Mouse (Mus musculus): ENCODE results near the gene Akt3.

The Akt3 gene

DNA sequence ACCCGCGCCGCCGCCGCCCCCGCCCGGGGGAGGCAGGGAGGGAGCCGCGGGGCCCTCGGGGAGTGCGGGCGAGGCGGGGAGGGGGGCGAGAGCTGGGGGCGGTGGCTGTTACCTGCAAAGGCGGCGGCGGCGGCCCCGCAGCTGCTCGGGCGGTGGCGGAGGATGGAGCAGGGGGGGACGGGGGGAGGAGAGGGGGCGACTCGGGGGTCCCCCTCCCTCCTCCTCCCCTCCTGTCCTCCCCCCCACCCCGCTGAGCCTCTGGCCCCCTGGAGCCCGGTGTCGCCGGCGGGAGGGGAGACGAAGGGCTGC, at the start of gene Akt3:
TSS of gene Akt3 (minus strand) at position 170 of the 309 bp plus-strand sequence.
- no peak for DNase-seq (ENCODE audit: low spot score)

DNA sequence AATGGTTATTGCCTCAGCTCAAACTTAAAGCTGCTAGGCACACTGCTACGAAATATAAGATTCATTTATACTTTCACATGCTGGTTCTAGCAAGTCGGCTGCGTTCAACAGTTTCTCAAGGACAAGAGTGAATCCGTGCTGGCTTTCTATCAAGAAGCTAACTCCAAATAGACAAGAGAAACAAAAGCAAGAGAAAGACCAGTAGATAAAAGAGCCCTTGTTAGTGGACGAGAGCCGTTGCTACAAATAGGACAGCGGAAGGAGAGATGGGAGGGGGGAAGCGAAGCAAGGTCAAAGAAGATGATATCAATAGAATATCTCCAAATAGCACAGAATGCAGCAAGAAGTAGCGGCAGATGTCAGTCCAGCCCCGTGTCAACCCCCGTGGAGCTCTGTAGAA, 49.5 kb upstream of the Akt3 start:
- DNase-seq (ENCODE audit: low spot score): no peak

DNA sequence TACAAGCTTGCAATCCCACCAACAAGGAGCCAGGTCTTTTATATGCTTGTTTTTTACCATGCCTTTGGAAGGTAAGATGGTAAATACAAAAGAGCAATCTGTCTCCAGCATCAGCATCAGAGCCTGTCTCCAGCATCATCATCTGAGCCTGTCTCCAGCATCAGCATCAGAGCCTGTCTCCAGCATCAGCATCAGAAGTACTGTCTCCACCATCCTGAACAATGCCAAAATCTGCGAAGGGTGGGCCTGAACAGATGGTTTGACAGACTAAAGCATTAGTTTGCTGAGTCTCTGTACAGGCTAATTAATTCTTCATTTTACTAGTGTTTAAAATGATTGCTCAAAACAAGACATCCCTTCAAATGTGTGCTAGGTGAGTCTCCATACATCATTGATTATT, 40.2 kb upstream of the Akt3 start:
- DNase-seq (ENCODE audit: low spot score): no peak

DNA sequence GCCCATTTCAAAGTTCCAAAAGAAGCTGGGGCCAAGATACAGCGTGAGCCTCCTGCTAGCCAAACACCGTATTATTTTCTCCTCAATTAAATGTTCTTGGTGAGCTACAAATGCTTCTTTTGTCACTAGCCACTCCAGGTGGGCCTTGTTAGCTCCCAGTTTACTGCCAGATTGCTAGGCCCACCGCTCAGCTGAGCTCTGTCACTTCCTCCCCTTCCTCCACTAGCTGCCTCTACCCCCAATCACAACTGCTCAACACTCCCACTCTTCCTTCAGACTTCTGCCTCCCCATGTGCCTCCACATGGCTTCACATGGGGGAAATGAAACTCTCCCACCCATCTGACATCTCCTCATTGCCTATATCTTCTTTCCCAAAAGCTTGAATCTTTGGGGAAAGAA, 28.8 kb upstream of the Akt3 start:
- DNase-seq (ENCODE audit: low spot score): no peak

DNA sequence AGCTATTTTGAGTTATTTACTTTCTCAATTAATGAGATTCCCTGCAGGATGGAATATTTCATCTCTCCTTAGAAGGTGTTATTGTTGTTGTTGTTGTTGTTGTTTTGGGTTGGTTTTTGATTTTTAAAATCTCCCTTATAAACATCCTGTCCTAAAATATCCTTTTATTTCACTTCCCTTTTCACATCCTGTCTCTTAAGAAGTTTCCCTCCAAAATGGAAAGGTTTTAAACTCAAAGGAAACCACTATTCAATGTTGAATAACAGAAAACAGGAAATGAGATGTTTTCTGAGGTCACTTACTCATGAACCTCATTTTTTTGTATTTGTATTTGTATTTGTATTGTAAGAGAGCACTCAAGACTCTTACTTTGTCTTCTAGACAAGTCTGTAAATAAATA, 23.9 kb upstream of the Akt3 start:
- DNase-seq (ENCODE audit: low spot score): no peak

DNA sequence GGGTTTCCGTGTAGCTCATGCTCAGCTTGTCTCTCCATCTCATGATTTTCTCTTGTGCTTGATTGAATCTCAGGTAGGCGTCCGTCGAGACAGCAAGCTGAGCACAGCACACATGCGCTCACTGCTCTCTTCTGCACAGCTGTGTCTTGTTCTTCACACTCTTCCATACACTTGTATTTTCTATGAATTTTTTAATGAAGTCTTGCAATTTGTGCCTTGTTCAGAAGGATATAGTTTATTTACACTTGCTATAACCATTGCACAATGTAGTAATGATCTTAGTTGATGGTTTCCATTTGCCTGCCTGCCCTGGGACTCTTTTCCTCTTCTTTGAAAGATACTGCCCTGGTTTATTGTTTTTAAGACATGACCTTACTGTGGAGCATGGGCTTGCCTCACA, 19.4 kb upstream of the Akt3 start:
- no peak for DNase-seq (ENCODE audit: low spot score)

DNA sequence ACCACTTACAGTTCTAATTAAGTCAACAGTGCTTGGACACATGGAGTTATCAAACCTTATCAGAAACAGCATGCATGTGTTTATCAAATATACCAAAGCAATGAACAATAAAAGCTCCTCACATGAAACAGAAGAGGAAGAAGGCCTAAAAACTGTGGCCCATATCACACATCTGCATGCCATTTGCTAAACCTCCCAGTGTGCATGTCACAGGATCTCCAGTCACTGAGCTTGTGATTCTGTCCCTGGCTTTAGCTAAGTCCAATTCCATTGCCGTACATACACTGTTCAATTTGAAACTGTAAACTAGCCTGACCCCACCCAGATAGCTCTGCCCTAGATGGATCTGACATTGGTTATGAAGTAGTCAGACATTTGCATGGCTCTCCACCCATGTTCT, 9.6 kb upstream of the Akt3 start:
- no peak for DNase-seq (ENCODE audit: low spot score)

DNA sequence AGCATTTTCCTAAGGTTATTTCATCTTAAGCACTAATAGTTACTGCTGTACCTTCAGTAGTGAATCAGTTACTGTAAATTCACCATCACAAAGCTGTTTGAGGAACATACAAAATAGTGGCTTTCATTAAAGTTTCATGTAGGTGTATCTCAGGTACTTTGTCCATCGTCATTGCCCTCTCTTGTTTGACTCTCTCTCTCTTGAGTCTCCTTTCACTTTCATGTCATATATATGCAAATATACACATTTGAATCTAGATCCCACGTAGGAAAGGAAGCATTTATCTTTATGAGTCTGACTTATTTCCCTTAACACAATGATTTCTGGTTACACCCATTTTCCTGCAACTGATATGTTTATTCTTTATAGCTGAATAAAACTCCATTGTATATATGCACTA, 4.9 kb upstream of the Akt3 start:
- no peak for DNase-seq (ENCODE audit: low spot score)

DNA sequence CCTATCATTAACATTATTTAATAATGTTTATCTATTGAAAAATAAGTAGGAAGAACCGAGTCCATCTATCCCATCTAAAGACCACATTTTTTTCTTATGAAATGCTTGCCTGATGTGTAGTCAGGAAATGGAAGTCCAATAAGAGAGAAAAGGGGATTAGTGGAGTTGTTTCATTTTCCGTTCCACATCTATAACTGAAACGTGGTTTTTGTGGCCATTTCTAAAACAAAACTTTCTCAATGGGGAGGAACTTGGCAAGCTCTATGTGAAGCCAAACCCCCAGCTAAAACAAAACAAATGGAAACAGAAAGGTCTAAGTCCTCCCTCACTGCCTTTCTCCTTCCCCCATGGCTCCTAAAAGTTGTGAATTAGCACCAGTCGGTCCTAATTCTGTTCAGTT, 2.8 kb upstream of the Akt3 start:
- no peak for DNase-seq (ENCODE audit: low spot score)

DNA sequence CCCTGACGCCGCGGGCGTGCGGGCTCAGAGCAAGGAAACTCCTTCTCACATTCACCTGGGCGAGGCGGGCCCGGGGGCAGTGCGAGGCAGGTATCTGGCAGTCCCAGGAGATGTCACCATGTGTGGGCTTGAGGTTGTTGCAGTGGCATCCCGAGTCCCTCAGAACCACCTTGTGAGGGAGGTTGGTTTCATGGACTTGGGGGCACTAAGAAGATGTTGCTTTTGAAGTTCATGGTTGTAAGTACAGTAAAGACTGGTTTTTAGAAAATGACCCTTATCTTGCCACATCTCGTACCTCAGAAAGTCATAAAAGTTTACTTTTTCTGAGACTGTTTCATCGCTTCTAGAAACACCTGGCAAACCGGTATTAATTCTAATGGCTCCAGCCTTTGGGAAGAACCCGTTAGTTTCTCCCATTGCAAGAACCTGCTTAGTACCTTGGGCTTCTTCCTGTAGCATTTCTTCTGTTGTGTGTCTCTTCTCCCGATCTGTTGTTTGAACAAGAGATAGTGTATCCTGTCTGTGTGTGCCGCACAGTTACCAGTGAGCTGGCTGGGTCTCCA, 1.1 kb upstream of the Akt3 start:
- no peak for DNase-seq (ENCODE audit: low spot score)

DNA sequence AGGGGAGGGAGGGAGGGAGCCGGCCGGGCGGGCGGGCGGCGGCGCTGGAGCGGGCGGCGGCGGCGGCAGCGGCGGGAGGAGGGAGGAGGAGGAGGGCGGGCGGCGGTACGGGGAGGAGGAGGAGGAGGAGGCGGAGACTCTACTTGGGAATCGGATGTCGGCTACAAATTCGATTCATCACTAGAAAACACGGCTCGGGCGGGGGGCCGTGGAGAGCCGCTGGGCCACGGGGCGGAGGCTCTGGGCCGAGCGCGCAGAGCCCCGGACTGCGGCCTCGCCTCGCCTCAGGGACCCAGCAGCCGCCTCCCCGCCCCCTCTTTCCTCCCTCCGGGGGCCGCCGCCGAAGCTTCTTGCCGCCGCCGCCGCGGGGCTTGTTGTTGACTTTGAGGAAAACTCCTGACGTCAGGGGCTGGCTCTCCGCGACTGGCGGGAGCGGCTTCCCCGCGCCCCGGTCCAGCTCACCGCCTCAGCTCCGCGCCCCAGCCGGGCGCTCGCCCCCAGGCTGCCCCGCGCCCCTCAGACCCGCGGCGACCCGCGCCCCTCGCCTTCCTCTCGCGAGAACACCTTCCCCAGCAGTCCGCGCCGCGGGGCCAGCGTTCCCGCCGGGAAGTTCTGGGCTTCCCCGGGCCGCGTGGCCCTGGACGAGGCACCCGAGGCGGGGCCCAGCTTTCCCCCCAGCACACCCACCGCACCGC, 487 bp upstream of the Akt3 start:
- DNase-seq (ENCODE audit: low spot score): peak; percentile 87

DNA sequence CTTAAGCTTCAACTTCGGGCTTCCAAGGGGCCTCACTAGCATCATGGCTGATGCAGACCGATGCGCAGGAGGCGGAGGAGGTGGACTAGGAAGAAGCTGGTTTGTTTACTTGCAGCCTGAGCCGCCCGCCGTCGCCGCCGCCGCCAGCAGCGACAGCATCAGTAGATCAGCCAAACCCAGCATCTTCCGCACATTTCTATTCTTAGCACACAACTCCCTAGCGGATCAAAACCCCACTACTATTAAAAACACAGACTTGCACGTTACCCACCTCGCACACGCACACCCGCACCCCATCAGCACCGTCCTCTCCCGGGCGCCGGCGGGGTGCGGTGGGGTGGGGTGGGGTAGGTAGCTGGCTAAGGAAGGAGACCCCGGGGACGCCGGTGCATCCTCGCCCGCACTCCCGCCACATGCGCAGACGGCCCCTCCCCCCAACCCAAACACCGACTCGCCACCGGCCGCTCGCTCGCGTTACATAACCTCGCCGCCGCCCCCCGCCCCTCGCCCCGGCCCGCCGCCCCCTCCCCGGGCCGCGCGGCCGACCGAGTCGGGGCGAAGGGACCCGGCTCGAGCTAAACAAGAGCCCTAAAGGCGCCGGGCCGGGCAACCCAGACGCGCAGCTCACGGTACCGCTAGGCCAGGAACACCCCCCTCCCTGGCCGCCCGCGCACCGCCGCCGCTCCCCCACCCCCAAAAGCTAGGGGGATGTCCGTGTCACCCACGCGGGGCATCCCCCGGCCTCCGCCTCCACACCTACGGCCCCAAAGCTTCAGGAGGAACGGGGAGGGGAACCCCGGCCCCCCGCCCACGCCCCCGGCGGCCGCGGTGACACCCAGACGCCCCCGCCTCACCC, 597 bp downstream of the Akt3 start:
- DNase-seq (ENCODE audit: low spot score): peak; percentile 63

DNA sequence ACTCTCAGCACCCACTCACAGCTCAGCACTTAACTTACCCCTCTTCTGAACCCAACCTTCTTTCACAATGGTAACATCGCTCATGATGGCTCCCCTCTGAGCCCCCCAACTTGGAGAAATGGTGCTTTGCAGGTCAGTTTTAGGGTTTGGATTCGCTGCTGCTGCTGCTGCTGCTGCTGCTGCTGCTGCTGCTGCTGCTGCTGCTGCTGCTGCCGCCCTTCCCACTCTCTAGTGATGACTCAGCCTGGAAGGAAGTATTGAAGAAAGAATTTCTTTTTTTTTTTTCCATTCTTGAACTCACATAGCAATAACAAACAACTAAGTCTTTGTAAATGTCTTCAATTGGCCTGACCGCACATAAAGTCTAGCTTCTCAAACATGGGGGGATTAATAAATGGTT, 9.4 kb downstream of the Akt3 start:
- no peak for DNase-seq (ENCODE audit: low spot score)

DNA sequence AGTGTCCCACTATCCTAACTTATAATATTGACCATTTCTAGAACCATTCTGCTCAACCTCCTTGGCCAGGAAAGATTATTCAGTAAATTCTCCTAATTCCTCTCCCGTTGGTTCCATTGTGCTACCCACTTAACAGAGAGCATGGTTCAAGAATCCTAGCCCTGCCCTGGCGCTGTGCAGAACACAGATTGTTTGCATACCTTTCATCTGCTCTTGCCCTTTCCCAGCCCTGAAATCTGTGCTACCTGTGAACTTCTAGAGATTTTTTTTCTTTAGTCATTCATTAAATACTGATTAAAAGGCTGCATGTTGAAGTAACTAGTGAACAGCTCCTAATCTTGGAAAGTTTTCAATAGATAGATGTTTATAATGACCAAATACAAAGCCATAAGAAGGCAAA, 19.6 kb downstream of the Akt3 start:
- DNase-seq (ENCODE audit: low spot score): no peak

DNA sequence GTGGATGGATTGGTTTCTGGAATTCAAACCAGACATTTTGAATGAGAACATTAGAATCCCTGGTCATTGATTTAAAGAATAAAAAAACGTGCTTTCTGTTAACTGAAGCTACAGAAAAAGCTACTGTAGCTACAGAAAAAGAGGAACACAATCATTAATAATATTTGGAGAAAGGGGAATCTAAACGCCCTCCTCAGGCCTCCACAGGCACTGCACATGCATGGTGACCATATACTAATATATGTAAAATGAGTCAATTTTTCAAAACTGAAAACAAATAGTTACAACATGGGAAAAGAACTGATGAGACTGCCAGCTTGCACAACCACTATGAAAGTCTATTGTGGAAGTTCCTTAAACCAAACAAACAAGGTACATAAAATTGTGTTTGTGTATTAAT, 21.3 kb downstream of the Akt3 start:
- no peak for DNase-seq (ENCODE audit: low spot score)

DNA sequence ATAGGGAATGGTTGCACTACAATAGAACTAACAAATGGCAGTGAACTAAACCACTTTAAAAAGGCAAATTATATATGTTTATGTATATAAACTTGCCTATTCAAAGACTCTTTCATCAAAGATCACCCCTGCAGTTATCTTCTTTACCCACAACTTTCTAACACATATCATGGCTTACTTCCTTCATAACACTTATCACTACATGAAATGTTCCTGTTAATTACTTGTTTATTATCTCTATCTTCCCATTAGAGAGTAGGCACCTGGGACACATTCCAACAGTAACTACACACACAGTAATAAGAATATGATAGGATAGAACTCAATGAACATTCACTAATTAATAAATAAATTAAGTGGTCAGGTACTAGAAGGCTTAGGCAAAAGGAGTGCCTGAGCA, 21.8 kb downstream of the Akt3 start:
- DNase-seq (ENCODE audit: low spot score): no peak

DNA sequence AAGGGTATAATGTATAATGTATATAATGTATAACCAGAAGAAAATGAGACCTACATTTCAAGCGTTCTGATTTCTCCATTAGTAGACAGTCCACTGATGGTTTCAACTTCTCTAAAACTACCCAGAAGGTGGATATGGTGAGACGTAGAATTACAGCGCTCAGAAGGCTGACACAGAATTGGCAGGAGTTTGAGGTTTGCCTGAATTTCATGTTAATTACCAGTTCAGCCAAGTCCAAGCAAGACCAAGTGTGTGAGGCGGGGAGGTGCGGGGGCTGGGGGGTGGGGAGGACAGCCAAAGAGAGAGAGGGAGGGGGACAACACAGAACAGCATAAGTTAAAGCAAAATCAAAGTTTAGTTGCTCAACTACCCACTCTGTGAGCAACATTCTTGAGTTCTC, 23.5 kb downstream of the Akt3 start:
- no peak for DNase-seq (ENCODE audit: low spot score)

DNA sequence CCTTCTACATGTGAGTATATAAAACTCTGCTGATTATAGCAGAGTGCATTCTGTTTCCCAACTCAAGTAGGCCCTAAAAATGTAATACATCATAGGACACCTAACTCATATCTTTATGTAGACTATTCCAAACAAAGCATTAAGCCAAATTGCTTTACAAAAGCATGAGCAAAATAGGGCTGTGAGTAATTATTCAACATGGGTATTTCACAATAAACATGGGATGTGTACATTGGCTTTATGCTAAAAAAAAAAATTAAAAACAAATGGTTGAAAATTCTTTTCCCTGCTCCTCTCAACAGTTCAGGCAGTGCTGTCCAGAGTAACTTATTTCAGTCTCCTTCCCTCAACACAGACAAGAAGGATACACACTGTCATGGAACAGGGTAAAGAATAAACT, 26.9 kb downstream of the Akt3 start:
- DNase-seq (ENCODE audit: low spot score): no peak

DNA sequence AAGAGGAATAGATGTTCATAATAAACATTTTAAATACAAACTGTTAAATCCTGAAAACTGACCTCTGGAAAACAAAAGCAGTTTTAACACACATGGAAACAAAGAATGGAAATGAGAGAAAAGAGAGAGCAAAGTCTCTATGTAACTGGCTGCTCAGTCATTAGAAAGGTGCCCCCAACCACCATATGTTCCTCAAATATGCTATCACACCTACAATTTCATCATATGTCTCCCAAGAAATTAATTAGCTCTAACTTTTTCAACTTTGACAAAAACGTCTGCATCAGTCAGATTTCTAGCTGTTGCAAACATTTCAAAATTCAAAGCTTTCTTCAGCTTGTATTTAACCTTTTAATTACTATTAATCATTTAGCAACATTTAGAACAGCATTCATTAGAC, 59.0 kb downstream of the Akt3 start:
- DNase-seq (ENCODE audit: low spot score): no peak

DNA sequence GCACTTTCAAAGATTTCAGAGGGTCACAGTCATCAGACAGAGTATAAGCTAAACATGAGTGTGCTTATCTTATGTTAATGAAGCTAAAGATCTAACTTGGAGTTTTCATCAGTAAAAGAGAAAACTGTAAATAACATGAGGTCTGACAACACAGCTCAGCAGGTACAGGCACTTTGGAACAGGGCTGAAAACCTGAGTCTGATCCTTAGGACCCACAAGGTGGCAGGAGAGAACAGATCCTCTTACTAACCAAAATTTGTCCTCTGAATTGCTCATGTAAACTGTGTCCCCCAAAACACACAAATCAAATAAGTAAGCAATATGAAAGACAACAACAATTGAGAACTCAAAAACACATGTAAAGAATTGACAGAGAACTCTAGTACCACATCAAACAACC, 62.8 kb downstream of the Akt3 start:
- no peak for DNase-seq (ENCODE audit: low spot score)

DNA sequence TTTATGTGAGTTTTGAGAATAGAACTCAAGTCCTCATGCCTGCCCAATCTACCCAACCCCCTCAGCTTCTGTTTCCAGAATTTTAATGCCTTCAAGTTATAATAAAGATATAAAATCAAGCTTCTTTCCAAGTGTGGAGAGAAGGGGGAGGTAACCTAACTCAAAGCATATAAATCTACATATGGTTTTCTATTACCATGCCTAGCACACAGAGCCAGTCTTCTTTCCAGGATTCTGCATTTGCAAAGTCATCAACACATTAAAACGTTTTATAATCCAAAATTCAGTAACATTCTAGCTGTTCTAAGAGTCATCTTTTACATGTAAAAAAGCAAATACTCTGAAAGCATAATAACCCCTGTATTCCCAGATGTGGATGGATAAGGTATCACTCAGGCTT, 63.7 kb downstream of the Akt3 start:
- no peak for DNase-seq (ENCODE audit: low spot score)

DNA sequence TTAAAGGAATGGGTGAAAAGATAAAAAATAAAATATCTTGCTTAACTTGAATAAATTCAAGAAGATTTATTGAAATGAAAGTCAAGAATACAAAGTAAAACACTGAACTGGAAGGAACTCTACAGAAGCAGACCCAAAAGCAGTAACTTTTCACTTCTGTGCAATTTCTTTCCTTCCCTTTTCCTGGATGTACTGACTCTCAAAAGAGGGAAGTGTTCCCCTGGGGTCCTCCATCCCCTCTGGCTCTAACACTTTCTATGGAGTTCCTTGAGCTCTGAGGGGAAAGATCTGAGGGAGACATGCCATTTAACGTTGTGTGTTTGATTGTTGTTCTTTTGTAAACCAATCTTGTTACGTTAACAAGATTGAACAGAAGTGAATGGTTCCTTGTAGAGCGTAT, 66.4 kb downstream of the Akt3 start:
- no peak for DNase-seq (ENCODE audit: low spot score)

DNA sequence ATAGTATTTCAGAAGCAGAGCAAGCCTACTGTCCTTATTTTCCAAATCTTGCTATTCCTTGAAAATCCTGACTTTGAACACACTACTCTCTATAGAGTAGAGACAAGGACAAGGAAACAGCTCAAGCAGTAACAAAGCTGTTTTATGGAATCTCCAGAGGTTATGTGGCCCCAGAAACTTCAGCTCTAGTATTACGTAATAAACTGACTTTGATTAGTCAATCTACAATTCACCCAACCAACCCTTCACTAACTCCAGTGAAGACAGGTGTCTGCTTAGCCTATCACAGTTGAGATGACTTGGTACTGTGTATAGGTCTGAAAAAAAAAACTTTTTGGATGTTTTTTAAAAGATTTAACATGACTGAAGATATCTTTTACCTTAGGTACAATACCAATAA, 67.6 kb downstream of the Akt3 start:
- DNase-seq (ENCODE audit: low spot score): no peak

DNA sequence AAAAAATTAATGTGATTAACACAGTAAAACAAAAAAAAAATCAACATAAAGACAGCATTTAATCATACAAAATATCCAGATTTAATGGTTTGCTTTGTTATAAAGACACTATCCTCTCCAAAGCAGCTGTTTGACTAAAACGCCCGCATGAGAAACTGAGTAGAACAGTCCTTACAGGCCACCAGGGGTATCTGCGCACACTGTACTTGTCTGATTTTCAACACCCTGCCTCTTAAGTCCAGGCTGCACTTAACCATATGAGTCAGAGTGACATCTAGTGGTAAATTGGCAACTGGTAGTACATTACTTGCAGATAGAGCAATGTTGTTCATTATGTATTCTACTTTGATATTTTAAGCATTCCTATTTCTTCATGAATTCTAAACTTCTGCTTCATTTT, 69.3 kb downstream of the Akt3 start:
- DNase-seq (ENCODE audit: low spot score): peak; percentile 13
